Mouse (Mus musculus) small intestine, adult 2 months (tissue): ENCODE data around the gene 4930402F06Rik.

Experiments used
- CTCF ChIP-seq: fragments of 200-500 bp; IDR thresholded peaks from 2 replicates; pipeline ENCODE4 v1.5.1; 2012; ENCODE audit warnings: low read depth, mild to moderate bottlenecking, control low read depth, inconsistent platforms, low read length, moderate library complexity, mixed read lengths; ENCODE audit not compliant: insufficient replicate concordance, insufficient read length; ENCODE audit errors: extremely low read depth
- POLR2A ChIP-seq: fragments of 200-500 bp; IDR thresholded peaks from 2 replicates; pipeline ENCODE4 v1.6.1; 2012; ENCODE audit warnings: low read depth, mild to moderate bottlenecking, control low read depth, inconsistent platforms, low read length, moderate library complexity

- TF ChIP-seq POLR2A (no peak), CTCF (no peak)
These were observed 17.7 kb downstream of the 4930402F06Rik start for GRCm38 (mm10) chr2:35379306-35379705.
